Mouse (Mus musculus): Measurements from ENCODE around the gene Ccdc28a. TPM values are rescaled to one million over a fixed set of nuclear protein-coding genes. Genes with fewer than 3 reads are reported as not detected.

Gene Ccdc28a
- 10 to 100 TPM; 11.7 to 17.0 TPM for total RNA-seq (2021)
- 24.5 and 27.7 TPM in 2 replicates for polyA plus RNA-seq (2012; rRNA removed)
- long read RNA-seq, transcript Ccdc28a-202 (6 exons, 1,190 nt) = major isoform, 8 of 15 reads
- long read RNA-seq, partial matches to known transcripts = 0 of 15 reads
- long read RNA-seq, other reads (novel, unspliced or antisense) = 3 of 15 reads

DNA sequence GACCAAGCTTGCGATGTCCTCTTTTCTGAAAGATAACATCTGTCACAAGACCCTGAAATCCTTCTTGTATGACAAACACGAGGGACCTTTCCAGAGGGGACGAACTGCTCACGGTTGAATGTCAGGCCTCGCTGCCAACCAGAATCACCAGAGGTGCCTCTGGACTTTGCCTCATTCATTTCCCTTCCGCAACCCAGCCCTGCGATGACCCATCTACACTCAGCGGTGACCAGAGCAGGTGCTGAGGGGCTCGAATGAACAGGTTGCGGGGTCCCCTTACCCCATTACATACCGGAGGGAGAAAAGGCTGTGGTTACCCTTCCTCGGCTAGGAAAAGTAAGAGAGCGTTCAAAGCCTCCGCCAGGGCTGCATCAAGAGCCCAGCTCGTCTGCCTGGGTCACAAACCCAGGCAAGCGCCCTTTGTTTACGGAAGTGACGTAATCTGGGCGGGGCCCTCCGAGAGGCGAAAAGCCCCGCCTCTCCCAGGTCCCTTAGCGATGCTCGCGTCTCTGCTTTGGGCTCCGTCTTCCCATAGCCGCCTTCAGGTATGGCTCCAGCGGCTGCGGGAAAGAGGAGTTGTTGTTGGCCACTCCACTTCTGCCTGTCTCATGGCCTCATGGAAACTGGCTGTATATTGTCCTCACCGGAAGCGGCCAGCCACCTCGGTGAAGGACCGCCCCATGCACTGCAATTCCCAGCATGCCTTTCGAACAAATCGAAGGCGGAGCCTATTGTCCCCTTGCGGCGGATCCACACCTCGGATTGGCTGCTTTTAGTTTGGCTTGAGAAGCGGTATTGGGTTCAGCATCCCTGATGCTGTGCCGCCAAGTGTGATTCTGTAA lies at the start of gene Ccdc28a:
Gene Ccdc28a (minus strand): TSS at position 439 of the 842 bp plus-strand sequence.
- Histone ChIP-seq H3K9ac (ENCODE audit: low read depth, low read length) (peak within 1 kb of the TSS; percentile 65), H3K27ac (peak within 1 kb of the TSS; percentile 90), H3K36me3 (ENCODE audit: control insufficient read depth, insufficient read depth, low read length) (no peaks in the 10 kb centered on the region), H3K27me3 (ENCODE audit: control insufficient read depth, insufficient read depth, low read length) (no peaks in the 10 kb centered on the region), H3K79me2 (replicated peaks; ENCODE audit: control insufficient read depth, insufficient read depth, low read length) (no peaks in the 10 kb centered on the region), H3K4me1 (ENCODE audit: control insufficient read depth, insufficient read depth, low read length) (no peaks in the 10 kb centered on the region), H3K4me3 (peak within 1 kb of the TSS; percentile 92)
- no peak for TF ChIP-seq CTCF (IDR thresholded peaks at IDR 0.05)
- peak; percentile 90 for TF ChIP-seq POLR2A (IDR thresholded peaks at IDR 0.05; ENCODE audit: insufficient read depth, low read depth, low read length)
- TF ChIP-seq EP300 (IDR thresholded peaks at IDR 0.05; ENCODE audit: insufficient read depth, low read depth, low read length) = no peak
- peak; percentile 95 to 96 for DNase-seq
- 1% methylated on average over 41 of the region's 41 CpGs for WGBS
- intact Hi-C loops (cut with DNase I) = loop anchor here (5.0 kb wide), 2 partner anchors 83 to 158 kb away; partner anchors contain the start of gene Nhsl1

DNA sequence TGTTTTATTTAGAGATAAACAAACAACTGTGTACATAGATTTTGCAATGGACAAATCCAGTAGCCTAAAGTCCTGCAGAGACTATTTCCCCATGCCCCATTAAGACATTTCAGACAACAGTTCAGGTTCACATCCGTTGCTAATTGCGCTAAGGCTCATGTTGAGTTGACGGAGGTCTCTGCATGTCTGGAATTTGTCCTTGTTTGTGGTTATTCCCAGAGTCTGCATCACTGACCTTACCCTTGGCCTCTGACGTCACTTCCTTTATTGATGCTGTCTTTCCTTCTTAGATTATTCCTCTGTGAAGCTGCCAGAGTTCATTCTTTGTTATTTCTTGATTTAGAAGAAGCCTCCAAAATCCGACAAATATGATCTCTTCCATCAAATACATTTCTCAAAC lies 49.2 kb upstream of the Ccdc28a start:
- Histone ChIP-seq H3K36me3 (ENCODE audit: control insufficient read depth, insufficient read depth, low read length) (no peaks in the 10 kb centered on the region), H3K27ac (no peak overlapping the region), H3K27me3 (ENCODE audit: control insufficient read depth, insufficient read depth, low read length) (no peaks in the 10 kb centered on the region), H3K9ac (ENCODE audit: low read depth, low read length) (no peak overlapping the region), H3K4me3 (no peak overlapping the region), H3K4me1 (ENCODE audit: control insufficient read depth, insufficient read depth, low read length) (no peaks in the 10 kb centered on the region), H3K79me2 (replicated peaks; ENCODE audit: control insufficient read depth, insufficient read depth, low read length) (no peaks in the 10 kb centered on the region)
- intact Hi-C loops (cut with DNase I) = no loop called here
- WGBS = 50% methylated on average over 5 of the region's 5 CpGs
- TF ChIP-seq CTCF (IDR thresholded peaks at IDR 0.05) (no peak), POLR2A (IDR thresholded peaks at IDR 0.05; ENCODE audit: insufficient read depth, low read depth, low read length) (no peak), EP300 (IDR thresholded peaks at IDR 0.05; ENCODE audit: insufficient read depth, low read depth, low read length) (no peak)
- no peak for DNase-seq

DNA sequence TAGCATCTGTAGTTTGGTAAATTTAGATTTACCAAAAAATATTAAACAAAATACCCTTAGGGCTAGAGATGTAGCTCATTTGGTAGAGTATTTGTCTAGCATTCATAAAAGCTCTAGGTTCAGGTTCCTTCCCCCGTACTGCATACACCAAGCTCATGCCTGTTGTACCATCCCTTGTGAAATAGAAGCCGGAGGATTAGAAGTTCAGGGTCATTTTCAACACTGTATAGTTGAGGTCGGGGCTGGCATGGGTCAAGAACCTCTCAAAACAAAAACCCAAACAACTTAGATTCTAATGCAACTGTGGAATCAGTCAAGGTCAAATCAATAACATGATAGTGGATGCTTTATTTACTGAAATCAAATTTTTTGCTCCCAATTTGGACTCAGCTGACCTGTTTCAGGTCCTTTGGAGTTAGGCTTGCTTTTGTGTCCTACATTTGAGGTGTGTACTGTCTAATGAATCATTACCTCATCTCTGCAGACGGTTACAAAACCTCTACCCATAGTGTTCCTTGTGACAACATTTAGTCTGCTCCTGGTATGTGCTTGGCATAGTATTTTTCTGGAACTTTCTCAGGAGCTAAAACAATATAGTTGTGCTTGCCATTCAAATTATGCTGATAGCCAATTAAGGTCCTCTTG lies 41.4 kb upstream of the Ccdc28a start:
- no peak for DNase-seq
- Histone ChIP-seq H3K36me3 (ENCODE audit: control insufficient read depth, insufficient read depth, low read length) (no peaks in the 10 kb centered on the region), H3K4me1 (ENCODE audit: control insufficient read depth, insufficient read depth, low read length) (no peaks in the 10 kb centered on the region), H3K27me3 (ENCODE audit: control insufficient read depth, insufficient read depth, low read length) (no peaks in the 10 kb centered on the region), H3K27ac (no peak overlapping the region), H3K4me3 (no peak overlapping the region), H3K79me2 (replicated peaks; ENCODE audit: control insufficient read depth, insufficient read depth, low read length) (no peaks in the 10 kb centered on the region), H3K9ac (ENCODE audit: low read depth, low read length) (no peak overlapping the region)
- intact Hi-C loops (cut with DNase I) = no loop called here
- TF ChIP-seq CTCF (IDR thresholded peaks at IDR 0.05) (no peak), POLR2A (IDR thresholded peaks at IDR 0.05; ENCODE audit: insufficient read depth, low read depth, low read length) (no peak), EP300 (IDR thresholded peaks at IDR 0.05; ENCODE audit: insufficient read depth, low read depth, low read length) (no peak)
- 78% methylated on average over 4 of the region's 4 CpGs for WGBS

DNA sequence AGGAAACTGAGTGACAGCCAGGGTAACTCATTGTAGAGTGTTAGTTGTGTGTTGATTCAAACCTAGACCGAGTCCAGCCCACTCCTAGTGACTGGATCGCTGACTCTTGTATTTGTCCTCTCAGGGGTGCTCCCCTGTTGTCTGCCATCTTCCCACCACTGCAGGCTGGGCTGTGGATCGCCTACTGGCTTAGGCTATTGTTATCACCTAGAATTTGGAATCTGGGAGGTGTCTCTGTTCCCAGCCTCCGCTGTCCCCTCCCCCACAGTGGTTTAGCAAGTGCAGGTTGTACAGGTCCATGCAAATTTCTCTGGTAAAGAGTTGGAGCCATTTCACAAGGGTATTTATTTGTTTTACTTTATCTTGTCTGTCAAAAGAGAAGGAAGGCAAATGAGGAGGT lies 16.5 kb upstream of the Ccdc28a start:
- WGBS = 66% methylated on average over 4 of the region's 4 CpGs
- H3K27me3 ChIP-seq (ENCODE audit: control insufficient read depth, insufficient read depth, low read length) = no peaks in the 10 kb centered on the region

DNA sequence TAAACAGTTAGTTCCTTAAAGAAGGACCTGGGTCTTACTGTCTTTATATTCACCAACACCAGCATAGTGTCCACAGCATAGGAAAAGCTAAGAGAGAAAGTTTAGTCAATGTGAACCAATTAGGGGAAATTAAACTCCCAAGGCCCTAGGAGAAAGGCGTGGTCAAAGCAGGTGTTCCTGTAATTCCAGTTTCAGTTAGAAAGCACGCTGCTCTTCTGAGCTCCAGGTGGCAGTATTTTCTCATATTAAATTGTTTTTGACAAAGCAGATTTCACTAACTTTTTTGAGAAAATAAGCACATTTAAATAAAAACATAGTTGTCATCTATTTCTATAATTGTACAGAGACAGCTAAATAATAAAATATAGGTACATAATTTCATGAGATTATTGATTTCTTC lies 8.8 kb upstream of the Ccdc28a start:
- Histone ChIP-seq H3K36me3 (ENCODE audit: control insufficient read depth, insufficient read depth, low read length) (no peaks in the 10 kb centered on the region), H3K9ac (ENCODE audit: low read depth, low read length) (no peak overlapping the region), H3K4me3 (no peak overlapping the region), H3K27me3 (ENCODE audit: control insufficient read depth, insufficient read depth, low read length) (no peaks in the 10 kb centered on the region), H3K27ac (no peak overlapping the region), H3K79me2 (replicated peaks; ENCODE audit: control insufficient read depth, insufficient read depth, low read length) (no peaks in the 10 kb centered on the region), H3K4me1 (ENCODE audit: control insufficient read depth, insufficient read depth, low read length) (no peaks in the 10 kb centered on the region)
- intact Hi-C loops (cut with DNase I) = loop anchor here (1.0 kb wide), 1 partner anchor 285 kb away; no protein-coding TSS in a partner anchor
- DNase-seq = no peak
- no peak for TF ChIP-seq EP300 (IDR thresholded peaks at IDR 0.05; ENCODE audit: insufficient read depth, low read depth, low read length)
- peak; percentile 57 for TF ChIP-seq CTCF (IDR thresholded peaks at IDR 0.05)
- WGBS = 51% methylated on average over 2 of the region's 2 CpGs

More for the DNA sequence above, 16.5 kb upstream of the Ccdc28a start:
- Histone ChIP-seq H3K27ac (no peak overlapping the region), H3K79me2 (replicated peaks; ENCODE audit: control insufficient read depth, insufficient read depth, low read length) (no peaks in the 10 kb centered on the region), H3K9ac (ENCODE audit: low read depth, low read length) (no peak overlapping the region), H3K4me1 (ENCODE audit: control insufficient read depth, insufficient read depth, low read length) (no peaks in the 10 kb centered on the region), H3K36me3 (ENCODE audit: control insufficient read depth, insufficient read depth, low read length) (no peaks in the 10 kb centered on the region), H3K4me3 (no peak overlapping the region)
- TF ChIP-seq CTCF (IDR thresholded peaks at IDR 0.05) (no peak), POLR2A (IDR thresholded peaks at IDR 0.05; ENCODE audit: insufficient read depth, low read depth, low read length) (no peak), EP300 (IDR thresholded peaks at IDR 0.05; ENCODE audit: insufficient read depth, low read depth, low read length) (no peak)
- intact Hi-C loops (cut with DNase I) = no loop called here
- no peak for DNase-seq

All from heart, adult 2 months (tissue).